Mouse (Mus musculus) WW6 (cell line): ENCODE results near the gene Tnik.

Source experiments
- DNase-seq: peaks from one replicate; pipeline ENCODE4 v3.0.0-alpha.2; 2013; ENCODE audit warnings: low read depth, low spot score

The Tnik gene

DNA sequence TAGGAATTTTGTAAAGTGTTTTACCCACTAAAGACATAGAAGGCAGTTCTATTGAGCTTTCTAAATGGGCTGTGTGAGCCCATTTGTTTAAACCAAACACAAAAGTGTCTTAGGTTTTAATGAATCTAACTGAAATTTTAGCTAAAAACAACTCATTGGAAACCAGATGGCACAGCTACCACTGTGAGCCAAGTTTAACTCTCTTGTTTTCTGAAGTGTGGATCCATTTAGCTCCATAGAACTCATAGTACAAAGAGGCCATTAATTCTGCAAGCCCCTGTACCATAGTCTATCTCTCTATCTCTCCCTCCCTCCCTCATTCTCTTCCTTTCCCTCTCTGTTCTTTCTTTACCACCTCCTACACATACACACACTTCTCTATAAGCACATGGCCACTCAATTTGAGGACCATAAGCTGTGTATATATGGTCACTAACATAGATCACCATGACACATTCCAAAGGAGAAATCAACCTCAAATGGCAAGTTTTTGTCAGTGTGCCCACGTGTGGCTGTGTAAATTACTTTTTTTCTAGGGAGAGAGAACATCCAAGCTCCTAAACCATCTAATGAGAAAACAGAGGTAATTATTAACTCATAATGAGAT, 204.2 kb downstream of the Tnik start:
- DNase-seq, result no peak

DNA sequence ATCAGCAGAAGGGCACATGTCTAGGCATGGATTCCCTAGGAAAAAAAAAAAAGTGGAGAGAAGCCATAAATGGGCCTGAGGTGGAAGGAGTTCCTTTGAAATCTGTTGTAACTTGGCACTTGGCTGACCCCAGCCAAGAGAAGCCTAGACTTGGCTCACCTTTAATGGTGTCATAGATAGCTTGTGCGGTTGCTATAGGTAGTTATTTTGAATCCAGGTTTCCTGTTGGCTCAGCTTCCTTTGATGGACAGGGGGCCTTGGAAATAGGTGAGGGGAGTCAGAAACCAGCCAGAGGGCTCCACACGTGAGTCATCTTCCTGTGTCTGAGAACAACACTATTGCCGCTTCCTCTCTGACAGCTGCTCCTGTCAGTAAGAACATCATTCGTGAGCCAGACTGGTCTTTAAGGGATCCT, 204.9 kb downstream of the Tnik start:
- no peak for DNase-seq

DNA sequence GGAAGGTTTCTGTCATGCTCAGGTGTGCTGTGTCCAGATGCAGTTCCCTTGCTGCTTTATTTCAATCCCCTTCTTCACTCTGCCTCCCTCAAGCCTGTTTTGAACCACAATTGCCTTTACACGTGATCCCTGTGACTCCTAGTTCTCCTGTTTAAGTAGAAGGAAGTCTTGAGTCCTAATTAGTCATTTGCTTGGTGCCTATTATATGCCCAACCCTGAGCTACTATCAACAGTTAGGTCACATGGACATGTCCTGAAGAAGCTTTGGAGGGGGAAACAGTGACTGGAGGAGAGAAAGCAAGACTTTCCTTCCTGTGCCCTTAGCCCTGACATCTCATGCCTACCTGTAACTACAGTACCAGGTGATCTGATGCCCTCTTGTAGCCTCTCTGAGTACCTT, 210.4 kb downstream of the Tnik start:
- no peak for DNase-seq

DNA sequence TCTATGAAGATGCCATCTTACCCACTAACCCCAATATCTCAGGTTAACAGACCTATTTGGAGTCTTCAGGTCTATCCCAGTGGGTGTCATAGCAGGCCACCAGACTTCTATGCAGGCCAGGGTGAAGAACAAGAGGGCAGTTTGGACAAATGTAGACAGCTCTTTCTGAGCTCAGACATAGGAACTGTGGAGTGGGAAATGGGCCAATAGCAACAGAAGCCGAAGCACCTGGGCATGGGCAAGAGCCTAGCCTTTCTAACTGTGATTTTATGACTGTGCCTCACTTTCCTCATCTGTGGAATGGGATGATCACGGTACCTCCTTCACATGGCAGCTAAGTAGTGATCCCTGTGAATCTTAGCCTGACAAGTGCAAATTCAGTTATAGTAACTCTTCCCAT, 214.4 kb downstream of the Tnik start:
- no peak for DNase-seq

DNA sequence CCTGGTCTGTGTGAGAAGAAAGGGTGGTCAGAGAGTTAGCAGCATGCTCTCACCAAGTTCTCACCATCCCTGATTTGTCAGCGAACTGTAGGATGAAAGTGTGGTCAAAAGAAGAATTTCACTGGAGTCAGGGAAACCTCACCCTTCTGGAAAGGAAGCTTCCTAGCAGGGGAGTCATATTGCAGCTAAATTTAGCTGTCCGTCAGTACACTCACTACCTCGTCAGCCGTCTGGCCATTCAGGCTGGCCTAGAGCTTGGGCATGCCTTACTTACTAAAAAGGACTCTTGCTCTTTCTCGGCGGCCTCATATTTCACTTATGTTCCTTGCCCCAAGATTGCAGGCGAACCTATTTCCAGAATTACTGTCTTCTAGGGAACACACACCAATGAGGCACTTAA, 222.7 kb downstream of the Tnik start:
- DNase-seq, result no peak

DNA sequence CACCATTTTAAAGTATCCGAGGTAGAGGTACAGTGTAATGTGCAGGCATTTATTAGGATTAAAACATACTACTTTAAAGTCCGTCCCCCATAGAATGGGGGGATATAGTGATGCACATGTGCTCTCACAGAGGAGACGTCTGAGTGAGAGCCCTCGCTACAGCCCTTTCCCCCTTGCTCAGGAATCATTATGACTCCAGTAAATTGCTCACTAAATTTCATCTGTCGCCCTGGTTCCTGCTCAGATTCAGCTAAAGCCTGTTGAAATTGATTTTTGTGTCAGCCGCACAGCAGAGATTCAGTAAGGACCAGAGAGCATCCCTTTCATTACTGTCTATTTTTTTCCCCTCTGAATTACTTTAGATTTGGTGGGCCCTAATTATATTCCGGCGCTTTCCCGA, 224.4 kb downstream of the Tnik start:
- no peak for DNase-seq

DNA sequence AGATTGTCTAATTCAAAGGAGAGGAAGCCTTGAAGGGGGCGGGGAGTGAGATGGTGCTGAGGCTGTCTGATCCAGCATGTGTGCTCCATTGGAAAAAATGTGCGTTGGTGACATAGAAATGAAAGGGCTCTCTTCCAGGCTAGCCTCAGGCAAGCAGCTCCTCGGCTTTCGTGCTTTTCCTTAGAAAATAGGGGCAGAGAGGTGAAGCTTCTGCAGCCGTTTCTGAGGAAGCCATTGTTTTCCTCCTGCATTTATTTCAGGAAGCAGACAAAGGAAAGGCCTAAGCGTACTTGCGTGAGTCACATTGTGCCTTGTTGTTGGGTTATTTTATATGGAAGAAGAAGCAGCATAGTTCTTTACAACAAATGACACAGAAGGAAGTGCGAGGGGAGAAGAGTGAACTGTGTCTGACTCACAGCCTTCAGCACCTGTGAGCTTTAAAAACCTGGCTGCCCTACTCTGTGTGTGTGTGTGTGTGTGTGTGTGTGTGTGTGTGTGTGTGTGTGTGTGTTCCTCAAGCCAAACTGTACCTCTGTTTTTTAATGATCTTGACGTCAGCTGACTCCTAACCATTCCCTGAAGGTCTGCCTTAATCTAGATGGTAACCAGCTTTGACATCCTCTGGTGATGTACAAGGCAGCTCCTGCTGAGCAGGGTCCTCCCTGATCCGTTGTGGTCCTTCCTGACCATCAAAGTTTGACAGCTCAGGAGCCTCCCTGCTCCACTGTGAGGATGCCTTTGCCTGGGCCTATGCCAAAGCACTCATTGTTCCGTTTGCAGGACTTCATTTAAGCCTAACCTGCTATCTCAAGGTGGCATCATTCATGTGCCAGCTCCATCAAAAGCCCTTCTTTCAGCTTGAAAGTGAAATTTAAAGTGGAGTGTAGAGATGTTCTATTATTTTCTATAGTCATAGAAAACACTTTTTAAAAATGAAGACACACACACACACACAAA, 228.3 kb downstream of the Tnik start:
- no peak for DNase-seq

DNA sequence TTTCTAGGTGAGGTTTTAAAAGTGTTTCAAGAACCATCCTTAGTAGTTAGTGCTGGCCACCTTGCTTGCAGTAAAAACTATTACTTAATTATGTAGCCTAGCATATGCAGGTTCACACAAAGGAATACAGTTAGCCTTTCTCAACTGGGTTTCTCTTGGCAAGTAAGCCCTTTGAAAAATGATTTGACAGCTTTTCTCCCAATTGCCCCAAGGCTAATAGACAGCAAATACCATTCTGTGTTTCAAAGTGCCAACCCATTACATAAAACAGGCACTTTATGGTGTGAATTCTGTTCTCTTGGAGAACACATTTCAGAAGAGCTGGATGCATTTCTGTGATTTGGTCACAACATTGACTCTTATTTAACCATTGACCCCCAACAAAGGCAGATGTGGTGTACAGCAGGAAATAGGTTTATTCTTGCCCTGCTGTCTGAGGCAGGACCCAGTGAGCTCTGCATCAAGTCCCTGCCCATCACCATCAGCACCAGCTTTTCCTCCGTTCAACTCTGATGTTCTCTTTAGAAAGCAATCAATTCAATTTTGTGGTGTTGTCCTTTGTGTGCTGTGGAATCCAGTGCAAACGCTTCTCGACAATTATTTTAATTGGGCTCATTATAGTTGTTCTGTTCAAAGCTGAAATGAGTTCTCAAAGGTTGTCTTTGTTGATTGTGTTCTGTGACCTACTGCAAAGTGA, 233.9 kb downstream of the Tnik start:
- no peak for DNase-seq

DNA sequence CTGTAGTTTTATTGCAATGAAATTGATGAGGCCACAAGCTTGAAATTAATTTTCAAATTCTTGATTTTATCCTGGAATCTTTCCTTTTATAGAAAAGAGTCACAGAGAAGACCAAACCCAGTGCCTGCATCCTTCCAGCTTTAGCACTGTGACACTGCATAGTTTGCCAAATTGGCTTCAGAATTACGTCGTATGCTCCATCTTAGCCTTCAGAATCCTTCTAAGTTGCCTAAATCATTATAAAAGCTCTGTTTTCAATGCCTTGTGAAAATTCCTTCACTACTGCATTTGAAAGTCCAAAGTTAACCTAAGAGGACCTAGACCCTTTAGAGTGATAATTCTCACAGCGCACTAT, 234.5 kb downstream of the Tnik start:
- no peak for DNase-seq

DNA sequence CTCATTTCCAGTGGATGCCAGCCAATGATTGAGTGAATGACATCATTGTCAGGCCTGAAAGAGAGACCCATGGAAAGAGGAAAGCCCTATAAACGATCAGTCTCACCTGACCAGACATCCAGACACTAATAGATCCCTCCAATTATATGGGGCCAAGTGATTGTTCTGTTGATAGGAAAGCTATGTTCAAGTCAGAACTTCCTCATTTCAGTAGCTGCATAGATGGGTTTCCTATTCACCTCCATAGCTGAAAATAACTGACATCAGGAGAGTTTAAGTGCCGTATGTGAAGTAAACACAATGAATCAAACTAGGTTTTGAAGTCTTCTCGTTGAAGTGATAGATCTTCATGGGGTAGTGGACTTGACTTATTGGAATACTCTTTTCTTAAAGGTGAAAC, 239.7 kb downstream of the Tnik start:
- no peak for DNase-seq

DNA sequence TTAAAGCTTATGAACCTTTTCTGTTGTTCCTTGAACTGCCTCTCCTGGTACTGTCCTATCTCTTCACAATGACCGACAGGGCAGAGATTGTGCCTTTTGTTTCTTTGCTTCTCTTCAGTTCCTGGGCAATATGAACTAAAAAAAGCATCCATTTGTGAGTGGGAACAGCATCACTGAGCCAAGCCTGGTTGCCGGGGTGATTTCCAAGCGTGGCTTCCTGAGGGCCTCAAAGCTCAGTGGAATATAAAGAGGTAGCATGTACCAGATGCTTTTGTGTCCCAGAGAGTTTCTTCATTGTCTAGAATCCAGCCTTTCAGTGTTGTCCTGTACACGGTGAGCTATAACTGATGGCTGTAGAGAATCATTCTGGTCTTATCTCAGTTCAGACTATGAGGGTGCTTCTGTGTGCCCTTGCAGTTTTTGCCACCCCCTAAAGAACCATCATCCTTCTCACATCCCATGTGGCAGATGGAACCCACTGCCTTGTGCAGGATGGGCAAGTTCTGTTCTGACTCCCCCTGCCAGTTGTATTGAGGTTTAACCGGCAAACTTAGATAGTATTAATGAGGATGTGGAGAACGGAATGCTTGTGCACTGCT, 246.4 kb downstream of the Tnik start:
- no peak for DNase-seq

DNA sequence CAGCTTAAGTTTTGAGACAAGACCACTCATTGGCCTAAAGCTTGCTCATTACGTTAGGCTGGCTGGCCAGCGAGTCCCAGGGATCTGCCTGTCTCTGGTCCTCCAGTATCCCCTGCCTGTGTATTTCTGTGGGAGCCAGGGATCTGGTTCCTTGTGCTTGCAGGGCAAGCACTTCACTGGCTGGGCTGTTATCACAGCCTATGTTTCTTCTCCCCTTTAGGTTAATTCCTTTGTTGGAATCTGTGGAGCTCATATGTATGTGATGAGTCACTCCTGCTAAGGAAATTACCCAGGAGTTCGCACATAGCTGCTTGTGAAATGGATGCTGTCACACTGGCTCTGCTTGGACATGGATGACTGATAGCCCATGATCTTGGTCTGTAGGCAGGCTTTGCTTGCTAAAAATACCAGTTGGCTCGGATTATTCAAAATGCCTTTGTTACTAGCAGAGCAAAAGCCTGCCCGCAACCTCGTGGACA, 260.0 kb downstream of the Tnik start:
- DNase-seq, result no peak

DNA sequence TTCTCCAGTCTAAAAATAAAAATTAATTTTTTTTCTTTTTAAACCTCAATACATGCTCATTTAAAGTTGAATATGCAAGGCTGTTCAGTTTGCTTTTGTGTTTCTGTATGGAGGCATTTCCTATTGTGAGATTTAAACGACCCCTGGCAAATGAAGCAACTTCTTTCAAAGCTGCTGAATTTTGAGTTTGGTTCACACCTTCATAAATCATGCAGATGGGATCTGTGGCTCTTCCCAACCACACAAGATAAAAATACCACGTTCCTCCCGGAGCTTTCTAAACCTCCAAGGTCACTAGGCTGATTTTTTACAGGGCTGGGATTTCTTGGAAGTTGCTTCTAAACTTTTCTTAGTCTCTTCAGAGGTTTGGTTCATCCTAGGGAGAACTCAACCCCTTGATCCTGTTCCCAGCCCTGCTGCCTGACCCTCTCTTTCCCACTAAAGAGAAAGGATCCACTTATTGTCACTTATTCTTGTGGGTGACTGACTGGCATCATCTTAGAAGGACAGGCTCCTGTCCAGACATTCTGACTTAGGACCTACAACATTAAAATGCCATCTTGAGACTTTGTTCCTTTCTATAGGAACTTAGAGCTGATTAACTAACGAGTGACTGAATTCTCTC, 260.6 kb downstream of the Tnik start:
- DNase-seq, result no peak

DNA sequence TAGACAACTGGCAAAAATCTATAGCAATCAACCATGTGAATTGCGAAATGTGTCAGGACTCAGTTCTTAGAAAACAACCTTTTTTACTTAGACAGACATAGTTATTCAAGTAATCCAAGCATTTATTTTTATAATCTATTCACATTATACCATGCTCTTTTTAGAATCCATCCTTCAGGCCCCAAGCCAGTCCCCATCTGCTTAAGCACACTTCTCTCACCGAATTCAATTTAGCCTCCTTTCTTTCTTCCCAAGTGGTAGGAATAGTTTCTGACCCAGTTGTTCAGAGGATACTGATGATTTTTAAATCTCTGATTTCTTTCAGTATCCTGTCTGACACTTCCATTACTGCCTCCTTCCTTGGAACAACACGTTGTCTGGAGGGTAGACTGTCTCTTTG, 261.5 kb downstream of the Tnik start:
- DNase-seq, result no peak

DNA sequence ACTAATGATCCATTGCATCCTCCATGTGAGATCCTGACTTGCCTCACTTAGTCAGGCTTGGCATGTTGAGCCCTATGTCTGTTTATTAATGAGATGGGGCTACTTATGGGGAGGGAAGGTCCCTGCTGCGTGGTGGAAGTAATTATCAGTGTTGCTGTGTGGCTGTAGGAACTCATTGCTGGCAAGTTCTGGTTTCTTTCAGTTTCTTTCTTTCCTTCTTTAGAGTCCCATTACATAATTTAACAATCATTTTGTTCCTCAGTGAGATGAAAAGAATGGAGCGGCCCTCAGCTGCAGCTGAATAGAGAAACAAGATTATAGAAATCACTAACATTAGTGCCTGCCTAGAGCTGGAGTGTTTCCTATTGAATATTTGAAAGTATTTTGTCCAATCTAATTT, 263.7 kb downstream of the Tnik start:
- DNase-seq, result no peak

DNA sequence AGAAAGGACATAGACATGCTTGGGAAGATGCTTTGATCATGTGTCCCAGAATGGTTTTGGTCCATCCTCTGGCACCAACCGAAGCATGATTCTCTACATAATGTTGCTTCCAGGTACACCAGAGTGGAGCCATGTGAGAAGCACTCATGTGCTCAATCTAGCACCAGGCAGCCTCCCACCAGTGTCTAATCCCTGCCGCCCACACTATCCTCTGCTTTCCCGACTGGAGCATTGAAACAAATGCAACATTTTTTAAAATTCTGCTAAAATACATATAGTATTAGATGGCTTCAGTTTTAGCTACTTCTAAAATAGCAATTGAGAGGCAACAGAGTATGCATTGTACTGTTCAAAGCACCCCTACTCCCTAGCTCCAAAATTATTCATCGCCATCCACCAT, 264.2 kb downstream of the Tnik start:
- no peak for DNase-seq

DNA sequence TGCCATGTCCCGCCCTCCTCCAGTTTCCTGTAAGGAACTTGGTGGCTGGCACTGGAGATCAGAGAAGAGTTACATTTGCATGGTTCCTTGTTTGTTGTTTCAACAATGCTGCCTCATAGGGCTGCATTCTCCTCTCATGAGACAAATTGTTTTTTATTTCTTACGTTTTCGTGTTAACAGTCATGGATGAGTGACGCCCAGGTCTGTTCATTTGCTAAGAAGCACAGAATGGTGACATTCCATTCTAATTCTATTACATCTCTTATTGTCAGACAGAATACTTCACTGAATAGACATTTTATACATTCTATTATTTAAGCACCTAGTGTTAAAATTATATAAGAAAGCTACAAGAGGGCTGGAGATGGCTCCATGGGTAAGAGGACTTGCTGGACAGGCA, 266.5 kb downstream of the Tnik start:
- DNase-seq, result no peak

DNA sequence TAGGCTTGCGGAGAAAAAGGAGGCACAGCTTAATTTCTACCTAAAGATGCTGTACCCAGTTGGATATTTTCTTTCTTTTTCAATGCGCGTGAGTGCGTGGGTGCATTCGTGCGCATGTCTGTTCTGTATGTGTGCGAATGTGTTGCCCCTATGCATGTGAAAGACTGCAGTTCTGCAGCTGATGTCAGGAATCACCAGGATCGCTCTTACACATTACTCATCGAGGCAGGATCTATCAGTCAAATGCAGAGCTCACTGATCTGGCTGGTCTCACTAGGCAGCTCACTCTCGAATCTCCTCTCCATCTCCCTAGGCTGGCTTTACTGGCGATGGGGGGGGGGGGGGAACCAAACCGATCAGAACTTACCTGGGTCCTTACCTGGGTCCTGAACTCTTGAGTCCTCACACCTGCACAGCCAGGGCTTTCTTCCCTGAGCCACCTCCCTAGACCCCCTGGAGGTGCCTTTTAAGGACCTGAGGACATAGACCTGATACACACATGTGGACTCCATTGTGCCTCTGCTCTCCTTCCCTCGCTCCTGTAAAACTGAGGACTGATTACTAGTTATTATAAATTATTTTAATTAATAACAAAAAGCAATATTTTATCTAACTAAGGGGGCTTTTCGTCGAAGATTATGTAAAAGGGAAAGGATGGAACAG, 268.4 kb downstream of the Tnik start:
- no peak for DNase-seq

DNA sequence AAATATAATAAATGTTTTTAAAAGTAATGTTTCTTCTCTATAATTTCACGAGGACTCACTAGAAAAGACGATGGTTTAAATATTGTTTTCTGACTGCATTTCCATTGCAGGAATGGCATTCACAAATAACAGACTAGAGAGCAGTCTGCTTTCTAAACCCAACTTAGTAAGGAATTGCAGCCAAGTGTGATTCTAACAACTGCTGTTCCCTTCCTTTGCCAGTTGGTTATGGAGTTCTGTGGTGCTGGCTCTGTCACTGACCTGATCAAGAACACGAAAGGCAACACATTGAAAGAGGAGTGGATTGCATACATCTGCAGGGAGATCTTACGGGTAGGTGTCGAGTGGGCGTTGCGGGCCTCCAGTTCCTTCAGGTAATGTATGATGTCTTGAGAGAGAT, 269.7 kb downstream of the Tnik start:
- no peak for DNase-seq

DNA sequence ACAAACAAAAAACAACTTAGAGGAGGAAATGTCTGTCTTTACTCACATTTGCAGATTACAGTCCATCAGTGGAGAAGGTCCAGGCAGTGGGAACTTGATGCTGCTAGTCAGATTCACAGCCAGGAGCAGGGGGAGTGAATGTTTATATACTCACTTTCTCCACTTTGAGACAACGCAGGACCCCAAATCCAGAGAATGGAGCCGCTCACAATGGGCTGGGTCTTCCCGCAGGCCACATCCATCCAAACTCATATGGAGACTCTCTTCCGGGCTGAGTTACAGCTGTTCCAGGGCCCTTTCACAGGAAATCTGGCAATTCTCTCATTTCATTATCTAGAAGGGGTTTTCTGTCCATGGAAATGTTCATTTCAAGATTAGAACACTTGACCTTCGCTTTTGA, 277.1 kb downstream of the Tnik start:
- DNase-seq, result no peak

DNA sequence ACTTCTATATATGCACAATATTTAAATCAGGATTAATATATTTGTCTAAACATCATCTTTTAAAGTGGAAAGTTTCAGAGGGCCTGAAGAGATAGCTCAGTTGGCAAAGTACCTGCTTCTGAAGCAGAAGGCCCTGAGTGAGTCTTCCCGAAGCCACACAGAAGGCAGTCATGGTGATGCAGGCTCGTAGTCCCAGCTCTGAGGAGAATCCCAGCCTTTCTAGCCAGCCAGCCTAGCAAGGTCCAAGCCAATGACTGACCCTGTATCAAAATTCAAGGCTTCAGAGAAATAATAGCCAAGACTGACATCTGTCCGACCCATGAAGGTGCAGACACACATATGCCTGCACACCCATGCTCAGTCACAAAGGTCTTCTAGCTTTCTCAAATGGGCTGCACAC, 279.9 kb downstream of the Tnik start:
- DNase-seq, result no peak
